Comparison of ENCODE assay signal across 7 mouse cellular contexts in the genomic region with DNA sequence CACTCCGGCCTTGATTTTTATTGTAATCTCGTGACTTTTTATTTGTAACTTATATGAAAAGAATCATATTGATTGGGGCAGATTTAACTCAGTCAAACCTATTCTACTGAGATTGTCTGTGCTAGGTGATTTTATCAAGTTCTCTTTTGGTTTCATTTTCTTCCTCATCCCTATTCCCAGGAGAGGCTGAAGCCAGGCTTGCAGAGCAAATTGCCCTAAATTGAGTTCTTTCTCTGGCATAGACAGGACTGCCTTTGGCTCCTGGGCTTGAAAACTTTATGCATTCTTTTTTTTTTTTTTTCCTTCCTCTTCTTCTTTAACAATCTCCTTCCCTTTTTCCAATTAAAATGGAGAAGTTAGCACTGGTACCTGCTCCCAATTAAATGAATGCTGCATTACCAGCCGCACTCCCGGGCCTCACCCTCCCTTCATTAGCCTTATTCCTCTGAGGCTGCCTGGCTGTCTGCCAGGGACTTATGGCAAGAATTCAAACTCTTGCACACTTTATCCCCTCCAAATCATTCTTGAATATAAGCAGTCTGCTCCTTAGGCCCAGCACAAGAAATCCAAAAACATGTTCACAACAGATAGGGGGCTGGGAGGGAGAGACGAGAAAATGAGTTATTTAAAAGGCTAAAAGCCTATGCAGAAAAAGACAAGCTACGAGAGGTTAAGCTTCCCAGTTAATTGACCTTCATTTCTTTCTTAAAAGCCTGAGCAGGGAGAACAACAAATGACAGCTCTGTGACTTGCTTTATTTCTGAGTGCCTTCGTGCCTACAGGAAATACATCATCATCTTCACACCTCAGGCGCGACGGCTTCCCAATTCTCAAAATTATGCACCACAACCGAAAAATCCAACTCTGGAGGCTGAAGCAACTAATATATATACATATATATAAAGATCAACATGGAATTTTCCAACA.
DNase-seq lines count a peak whose midpoint lies in the region; ATAC-seq and TF ChIP-seq lines count a peak whose summit lies in the region.

No protein-coding gene starts in this region.

- no peak overlapping the region for H3K9ac ChIP-seq in lung, embryonic 16.5 days (ENCODE audit: low read length)
- H3K9ac ChIP-seq in forebrain, postnatal 0 days = no peak overlapping the region

- no peak for DNase-seq in lung, postnatal 36 days
- peak; percentile 66 for DNase-seq in brain, embryonic 18.5 days (ENCODE audit: low read depth, low spot score)
- DNase-seq in forebrain, postnatal 0 days = peak; percentile 80
- peak; percentile 25 to 36 for DNase-seq in left cerebral cortex, adult 18-20 months (ENCODE audit: low spot score in 2 of 2)
- peak; percentile 63 to 78 for DNase-seq in right cerebral cortex, postnatal 10 days (ENCODE audit: low spot score in 2 of 2)
- DNase-seq in kidney, adult 11 months = no peak

- H3K4me1 ChIP-seq in lung, embryonic 16.5 days (replicated peaks; ENCODE audit: control insufficient read depth, insufficient read depth, low read length) = no peaks in the 10 kb centered on the region
- H3K4me1 ChIP-seq in forebrain, postnatal 0 days (ENCODE audit: insufficient read depth) = no peaks in the 10 kb centered on the region

- no peaks in the 10 kb centered on the region for H3K36me3 ChIP-seq in lung, embryonic 16.5 days (ENCODE audit: control insufficient read depth, insufficient read depth, low read length)
- H3K36me3 ChIP-seq in forebrain, postnatal 0 days (ENCODE audit: insufficient read depth) = no peaks in the 10 kb centered on the region

- 53% methylated on average over 11 of the region's 11 CpGs for WGBS in lung, embryonic 16.5 days
- 16% methylated on average over 11 of the region's 11 CpGs for WGBS in forebrain, postnatal 0 days

- H3K4me2 ChIP-seq in lung, embryonic 16.5 days (ENCODE audit: low read depth, low read length) = no peak overlapping the region
- H3K4me2 ChIP-seq in forebrain, postnatal 0 days (ENCODE audit: low read depth) = peak overlapping the region; percentile 27; the same call in 1 of the 2 replicates

- H3K9me3 ChIP-seq in lung, embryonic 16.5 days (ENCODE audit: control insufficient read depth, low read length) = no peaks in the 10 kb centered on the region
- H3K9me3 ChIP-seq in forebrain, postnatal 0 days (ENCODE audit: low read length) = no peaks in the 10 kb centered on the region

- H3K27me3 ChIP-seq in lung, embryonic 16.5 days (ENCODE audit: control insufficient read depth, insufficient read depth, low read depth, low read length) = no peaks in the 10 kb centered on the region
- no peaks in the 10 kb centered on the region for H3K27me3 ChIP-seq in forebrain, postnatal 0 days (ENCODE audit: insufficient read depth, low read length)

- no peak overlapping the region for H3K4me3 ChIP-seq in lung, embryonic 16.5 days (ENCODE audit: low read length)
- 0 out of 2 replicates have a peak overlapping the region, but pooled peaks have one; percentile 3 for H3K4me3 ChIP-seq in forebrain, postnatal 0 days (ENCODE audit: low read depth, low read length)

- no peak overlapping the region for H3K27ac ChIP-seq in lung, embryonic 16.5 days (ENCODE audit: low read length)
- peak overlapping the region; percentile 71 for H3K27ac ChIP-seq in forebrain, postnatal 0 days (ENCODE audit: low read depth, low read length)

- ATAC-seq in lung, embryonic 16.5 days (ENCODE audit: low read depth) = peak; percentile 66
- peak; percentile 74 for ATAC-seq in forebrain, postnatal 0 days

- no peak for TF ChIP-seq CTCF in forebrain, postnatal 0 days (IDR thresholded peaks at IDR 0.05; ENCODE audit: low read depth)

Comparison
In these comparisons a context has a peak if more than half of its experiments do, and no peak if none do; other contexts are left out.
1. DNase-seq: peak in brain, embryonic 18.5 days (single experiment), forebrain, postnatal 0 days (single experiment), left cerebral cortex, adult 18-20 months (2 of 2) and right cerebral cortex, postnatal 10 days (2 of 2); none in lung, postnatal 36 days (single experiment) and kidney, adult 11 months (single experiment).